Mouse (Mus musculus): ENCODE data around the gene Crybg3. TPM values are rescaled to one million over a fixed set of nuclear protein-coding genes. Genes with fewer than 3 reads are reported as not detected.

Crybg3 gene
- polyA plus RNA-seq, 2 experiments, result 0.55 to 0.86 TPM

DNA sequence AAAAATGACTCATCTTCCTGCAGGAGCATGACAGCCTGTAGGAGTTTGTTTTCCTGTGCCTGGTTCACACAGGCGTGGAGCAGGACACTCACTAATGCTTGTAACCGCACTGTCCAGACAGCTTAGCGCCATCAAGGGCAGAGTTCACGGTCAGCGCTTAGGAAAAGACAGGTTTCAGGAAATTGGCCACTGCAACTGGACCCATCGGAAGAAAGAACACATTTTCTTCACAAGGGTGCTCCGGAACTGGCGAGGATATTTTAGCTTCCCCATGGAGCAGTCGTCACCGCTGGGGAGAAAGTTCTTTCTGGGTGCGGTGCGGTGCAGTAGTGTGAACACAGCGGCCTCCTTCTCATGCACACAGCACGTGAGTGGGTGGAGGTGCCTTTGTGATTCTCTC, 107.6 kb downstream of the Crybg3 start:
- H3K36me3 ChIP-seq (replicated peaks; ENCODE audit: control insufficient read depth, insufficient read depth, low read depth), result peaks cover 16% of the 10 kb centered on the region
- 83% methylated on average over 14 of the region's 14 CpGs for WGBS (ENCODE audit: insufficient replicate concordance)
- no peak overlapping the region for H3K9ac ChIP-seq (replicated peaks)
- TF ChIP-seq CTCF (IDR thresholded peaks at IDR 0.05; ENCODE audit: low read depth) (no peak), EP300 (IDR thresholded peaks at IDR 0.05; ENCODE audit: low read depth) (no peak)
- no peak overlapping the region for H3K4me3 ChIP-seq (ENCODE audit: insufficient read depth in 1 of 2, low read depth in 2 of 2, low read length in 2 of 2)
- H3K27ac ChIP-seq, result no peak overlapping the region
- H3K27me3 ChIP-seq (ENCODE audit: control insufficient read depth, insufficient read depth, low read length), result no peaks in the 10 kb centered on the region
- ATAC-seq (ENCODE audit: insufficient read depth), result no peak
- no peak for DNase-seq (ENCODE audit: low read depth in 3 of 3, low spot score in 3 of 3)
- H3K4me2 ChIP-seq (ENCODE audit: low read depth), result no peak overlapping the region
- no peaks in the 10 kb centered on the region for H3K9me3 ChIP-seq (ENCODE audit: control insufficient read depth, low read length)
- H3K4me1 ChIP-seq (replicated peaks; ENCODE audit: control insufficient read depth in 2 of 2, insufficient read depth in 2 of 2, low read length in 1 of 2), result no peaks in the 10 kb centered on the region

GRCm38 (mm10) chr16:59487975-59488548, 112.7 kb downstream of the Crybg3 start:
- ATAC-seq (ENCODE audit: insufficient read depth), result peak; percentile 70
- H3K36me3 ChIP-seq (replicated peaks; ENCODE audit: control insufficient read depth, insufficient read depth, low read depth), result peaks cover 22% of the 10 kb centered on the region
- WGBS (ENCODE audit: insufficient replicate concordance), result 33% methylated on average over 9 of the region's 9 CpGs

GRCm38 (mm10) chr16:59487239-59487638, 113.5 kb downstream of the Crybg3 start:
- H3K4me2 ChIP-seq (ENCODE audit: low read depth), result no peak overlapping the region
- no peak for DNase-seq (ENCODE audit: low read depth in 3 of 3, low spot score in 3 of 3)
- H3K27me3 ChIP-seq (ENCODE audit: control insufficient read depth, insufficient read depth, low read length), result no peaks in the 10 kb centered on the region
- H3K27ac ChIP-seq, result no peak overlapping the region
- no peak for TF ChIP-seq EP300 (IDR thresholded peaks at IDR 0.05; ENCODE audit: low read depth)
- TF ChIP-seq CTCF (IDR thresholded peaks at IDR 0.05; ENCODE audit: low read depth), result no peak
- peaks cover 19% of the 10 kb centered on the region for H3K36me3 ChIP-seq (replicated peaks; ENCODE audit: control insufficient read depth, insufficient read depth, low read depth)
- no peak for ATAC-seq (ENCODE audit: insufficient read depth)
- 71% methylated on average over 7 of the region's 7 CpGs for WGBS (ENCODE audit: insufficient replicate concordance)
- H3K9me3 ChIP-seq (ENCODE audit: control insufficient read depth, low read length), result no peaks in the 10 kb centered on the region
- no peak overlapping the region for H3K9ac ChIP-seq (replicated peaks)
- no peaks in the 10 kb centered on the region; a peak in 1 of 4 replicates for H3K4me1 ChIP-seq (replicated peaks; ENCODE audit: control insufficient read depth in 2 of 2, insufficient read depth in 2 of 2, low read length in 1 of 2)
- no peak overlapping the region for H3K4me3 ChIP-seq (ENCODE audit: insufficient read depth in 1 of 2, low read depth in 2 of 2, low read length in 2 of 2)

More at GRCm38 (mm10) chr16:59487975-59488548, 112.7 kb downstream of the Crybg3 start:
- no peak overlapping the region for H3K4me2 ChIP-seq (ENCODE audit: low read depth)
- no peaks in the 10 kb centered on the region; a peak in 1 of 4 replicates for H3K4me1 ChIP-seq (replicated peaks; ENCODE audit: control insufficient read depth in 2 of 2, insufficient read depth in 2 of 2, low read length in 1 of 2)
- H3K4me3 ChIP-seq (ENCODE audit: insufficient read depth in 1 of 2, low read depth in 2 of 2, low read length in 2 of 2), result no peak overlapping the region
- no peaks in the 10 kb centered on the region for H3K9me3 ChIP-seq (ENCODE audit: control insufficient read depth, low read length)
- no peak overlapping the region for H3K9ac ChIP-seq (replicated peaks)
- H3K27ac ChIP-seq, result no peak overlapping the region
- peak in 1 of 3 experiments; percentile 11 for DNase-seq (ENCODE audit: low read depth in 3 of 3, low spot score in 3 of 3)
- H3K27me3 ChIP-seq (ENCODE audit: control insufficient read depth, insufficient read depth, low read length), result no peaks in the 10 kb centered on the region
- no peak for TF ChIP-seq CTCF (IDR thresholded peaks at IDR 0.05; ENCODE audit: low read depth)
- peak; percentile 37; the same call in 1 of the 2 replicates for TF ChIP-seq EP300 (IDR thresholded peaks at IDR 0.05; ENCODE audit: low read depth)

DNA sequence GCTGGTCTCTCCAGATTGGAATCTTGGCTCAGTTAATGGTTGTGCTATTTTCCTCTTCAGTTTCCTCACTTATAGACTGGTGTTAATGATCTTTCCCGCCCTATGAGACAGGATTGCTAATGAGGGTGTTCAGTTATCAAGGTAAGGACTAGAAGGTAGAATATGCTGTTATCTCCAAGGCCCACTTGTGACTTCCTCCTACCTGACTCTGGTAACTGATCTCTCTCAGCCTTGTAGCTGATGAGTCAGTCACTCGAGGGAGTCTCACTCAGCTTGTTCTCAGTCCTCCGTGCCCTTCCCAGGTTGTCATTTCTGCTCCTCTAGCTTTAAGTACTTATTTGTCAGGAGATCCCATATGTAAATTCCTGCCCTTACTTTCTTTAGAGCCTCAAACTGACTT, 122.8 kb downstream of the Crybg3 start:
- Histone ChIP-seq H3K4me1 (replicated peaks; ENCODE audit: control insufficient read depth in 2 of 2, insufficient read depth in 2 of 2, low read length in 1 of 2) (0 out of 4 replicates have a peak, but pooled peaks cover 0 to 2% of the 10 kb centered on the region in 2 experiments), H3K9me3 (ENCODE audit: control insufficient read depth, low read length) (no peaks in the 10 kb centered on the region), H3K4me3 (ENCODE audit: insufficient read depth in 1 of 2, low read depth in 2 of 2, low read length in 2 of 2) (no peak overlapping the region), H3K36me3 (replicated peaks; ENCODE audit: control insufficient read depth, insufficient read depth, low read depth) (peaks cover 3% of the 10 kb centered on the region), H3K27ac (no peak overlapping the region), H3K27me3 (ENCODE audit: control insufficient read depth, insufficient read depth, low read length) (no peaks in the 10 kb centered on the region), H3K4me2 (ENCODE audit: low read depth) (no peak overlapping the region), H3K9ac (replicated peaks) (no peak overlapping the region)
- TF ChIP-seq CTCF (IDR thresholded peaks at IDR 0.05; ENCODE audit: low read depth), result no peak
- TF ChIP-seq EP300 (IDR thresholded peaks at IDR 0.05; ENCODE audit: low read depth), result no peak
- no peak for ATAC-seq (ENCODE audit: insufficient read depth)
- WGBS (ENCODE audit: insufficient replicate concordance), result 46% methylated on average over 3 of the region's 3 CpGs
- DNase-seq (ENCODE audit: low read depth in 3 of 3, low spot score in 3 of 3), result no peak

DNA sequence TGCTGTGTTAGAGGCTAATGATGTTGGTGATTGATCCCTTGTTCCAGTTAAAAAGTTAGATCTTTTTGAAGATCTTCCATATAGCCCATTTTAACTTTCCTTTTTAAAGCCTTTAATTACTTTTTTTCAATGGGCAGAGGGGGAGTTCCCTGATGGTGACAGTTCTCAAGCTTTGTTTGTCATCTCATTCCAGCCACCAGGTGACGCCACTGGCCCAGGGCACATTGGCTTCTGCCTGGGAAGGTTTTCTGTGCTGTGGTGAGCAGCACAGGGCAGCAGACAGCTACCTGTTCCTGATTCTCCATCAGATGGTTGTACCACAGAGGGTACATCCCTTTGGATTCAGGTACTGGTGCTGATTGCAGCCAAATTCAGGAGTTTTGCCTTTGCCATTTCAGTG, 126.0 kb downstream of the Crybg3 start:
- peak; percentile 84 for TF ChIP-seq CTCF (IDR thresholded peaks at IDR 0.05; ENCODE audit: low read depth)
- no peak for TF ChIP-seq EP300 (IDR thresholded peaks at IDR 0.05; ENCODE audit: low read depth)
- Histone ChIP-seq H3K36me3 (replicated peaks; ENCODE audit: control insufficient read depth, insufficient read depth, low read depth) (peaks cover 3% of the 10 kb centered on the region; the same call in 1 of the 2 replicates), H3K4me2 (ENCODE audit: low read depth) (no peak overlapping the region), H3K9me3 (ENCODE audit: control insufficient read depth, low read length) (no peaks in the 10 kb centered on the region), H3K9ac (replicated peaks) (no peak overlapping the region), H3K27me3 (ENCODE audit: control insufficient read depth, insufficient read depth, low read length) (no peaks in the 10 kb centered on the region), H3K27ac (no peak overlapping the region), H3K4me3 (ENCODE audit: insufficient read depth in 1 of 2, low read depth in 2 of 2, low read length in 2 of 2) (no peak overlapping the region), H3K4me1 (replicated peaks; ENCODE audit: control insufficient read depth in 2 of 2, insufficient read depth in 2 of 2, low read length in 1 of 2) (peaks cover 0 to 5% of the 10 kb centered on the region in 2 experiments; a peak in 2 of 4 replicates)
- WGBS (ENCODE audit: insufficient replicate concordance), result 21% methylated on average over 1 of the region's 1 CpGs
- no peak for ATAC-seq (ENCODE audit: insufficient read depth)
- peak in 2 of 3 experiments; percentile 13 to 19 for DNase-seq (ENCODE audit: low read depth in 3 of 3, low spot score in 3 of 3)

Data from liver, embryonic 14.5 days (tissue).